Mouse (Mus musculus) cortical plate, adult 2 months (tissue): ENCODE results near the gene Ndrg3.

ENCODE experiments used
- CTCF ChIP-seq: fragments of 200-500 bp; IDR thresholded peaks from 2 replicates; pipeline ENCODE4 v1.5.1; 2011; ENCODE audit warnings: mild to moderate bottlenecking, control low read depth, low read length; ENCODE audit not compliant: insufficient read depth; ENCODE audit errors: extremely low read depth
- POLR2A ChIP-seq: fragments of 200-500 bp; IDR thresholded peaks from 2 replicates; pipeline ENCODE4 v1.6.1; 2011; ENCODE audit warnings: mild to moderate bottlenecking, low read length, control low read depth; ENCODE audit not compliant: insufficient read depth; ENCODE audit errors: extremely low read depth

GRCm38 (mm10) chr2:156897034-156897433, 94.8 kb downstream of the Ndrg3 start:
- TF ChIP-seq CTCF (no peak), POLR2A (no peak)
